Mouse (Mus musculus) E14TG2a.4 (cell line): ENCODE results near the gene Map3k19.

ENCODE experiments used
- H3K27me3 ChIP-seq: 2 replicates; pipeline ENCODE4 v1.6.1; 2014; ENCODE audit warnings: low read length, control low read depth; ENCODE audit not compliant: insufficient read depth
- H3K36me3 ChIP-seq: 2 replicates; pipeline ENCODE4 v1.6.1; 2014; ENCODE audit warnings: low read length, control low read depth; ENCODE audit not compliant: insufficient read depth
- H3K4me1 ChIP-seq: replicated peaks from 2 replicates; pipeline ENCODE4 v1.6.1; 2014; ENCODE audit warnings: low read depth, low read length, control low read depth
- H3K4me3 ChIP-seq: replicated peaks from 2 replicates; pipeline ENCODE4 v1.5.1; 2014; ENCODE audit warnings: mild to moderate bottlenecking, low read length
- H3K9me3 ChIP-seq: 2 replicates; pipeline ENCODE4 v1.6.1; 2014; ENCODE audit warnings: low read length, control low read depth
- CTCF ChIP-seq: conservative IDR thresholded peaks from 2 replicates; pipeline ENCODE4 v1.5.1; 2014; ENCODE audit warnings: low read length
- NANOG ChIP-seq: IDR thresholded peaks from 2 replicates; pipeline ENCODE4 v1.6.1; 2014; ENCODE audit warnings: borderline replicate concordance, low read length, mixed read lengths
- POU5F1 ChIP-seq: IDR thresholded peaks from 2 replicates; pipeline ENCODE4 v1.6.1; 2014; ENCODE audit warnings: low read length, borderline replicate concordance

The Map3k19 gene

GRCm38 (mm10) chr1:127773803-127774500, 80.9 kb downstream of the Map3k19 start, which contains the start of gene Ccnt2:
Ccnt2 (plus strand) TSS chr1:127774164.
- H3K27me3 ChIP-seq: no peaks in the 10 kb centered on the region
- H3K4me1 ChIP-seq: peaks cover 48% of the 10 kb centered on the region
- H3K9me3 ChIP-seq: no peaks in the 10 kb centered on the region
- peak within 1 kb of the TSS; percentile 96 for H3K4me3 ChIP-seq
- TF ChIP-seq NANOG: no peak
- TF ChIP-seq CTCF: no peak
- peaks cover 32% of the 10 kb centered on the region for H3K36me3 ChIP-seq

GRCm38 (mm10) chr1:127773198-127773802, 81.5 kb downstream of the Map3k19 start:
- peaks cover 42% of the 10 kb centered on the region for H3K4me1 ChIP-seq
- peak overlapping the region; percentile 96 for H3K4me3 ChIP-seq
- peaks cover 26% of the 10 kb centered on the region for H3K36me3 ChIP-seq
- no peak for TF ChIP-seq CTCF
- TF ChIP-seq POU5F1: no peak
- no peak for TF ChIP-seq NANOG
- no peaks in the 10 kb centered on the region for H3K27me3 ChIP-seq
- H3K9me3 ChIP-seq: no peaks in the 10 kb centered on the region

- peaks cover 3% of the 10 kb centered on the region; the same call in 1 of the 2 replicates for H3K4me1 ChIP-seq
- no peaks in the 10 kb centered on the region for H3K9me3 ChIP-seq
- TF ChIP-seq POU5F1: no peak
- no peak for TF ChIP-seq CTCF
- TF ChIP-seq NANOG: no peak
- H3K27me3 ChIP-seq: no peaks in the 10 kb centered on the region
- no peak overlapping the region for H3K4me3 ChIP-seq
- peaks cover 7% of the 10 kb centered on the region for H3K36me3 ChIP-seq
Measured at GRCm38 (mm10) chr1:127766741-127767140, 88.1 kb downstream of the Map3k19 start.

- no peaks in the 10 kb centered on the region for H3K4me1 ChIP-seq
- no peaks in the 10 kb centered on the region for H3K36me3 ChIP-seq
- H3K4me3 ChIP-seq: no peak overlapping the region
- H3K27me3 ChIP-seq: no peaks in the 10 kb centered on the region
- no peaks in the 10 kb centered on the region for H3K9me3 ChIP-seq
- TF ChIP-seq CTCF (peak; percentile 29), POU5F1 (no peak), NANOG (no peak)
Measured at GRCm38 (mm10) chr1:127765468-127765867, 89.4 kb downstream of the Map3k19 start.
